Mouse (Mus musculus): Measurements from ENCODE around the gene Sncg.

The Sncg gene

GRCm38 (mm10) chr14:34343078-34343477 is 31.5 kb downstream of the Sncg start:
- no peak for DNase-seq (ENCODE audit: low spot score in 2 of 2)

- no peak for DNase-seq (ENCODE audit: low spot score in 2 of 2)
These were observed 32.6 kb downstream of the Sncg start for GRCm38 (mm10) chr14:34341993-34342392.

- DNase-seq (ENCODE audit: low spot score in 2 of 2): no peak
These were observed 35.1 kb downstream of the Sncg start for GRCm38 (mm10) chr14:34339446-34339845.

GRCm38 (mm10) chr14:34332476-34332875 is 42.1 kb downstream of the Sncg start:
- DNase-seq (ENCODE audit: low spot score in 2 of 2): no peak

- DNase-seq (ENCODE audit: low spot score in 2 of 2): no peak
These were observed 42.7 kb downstream of the Sncg start for GRCm38 (mm10) chr14:34331886-34332285.

- no peak for DNase-seq (ENCODE audit: low spot score in 2 of 2)
These were observed 43.9 kb downstream of the Sncg start for GRCm38 (mm10) chr14:34330657-34331158.

- no peak for DNase-seq (ENCODE audit: low spot score in 2 of 2)
These were observed 47.0 kb downstream of the Sncg start for GRCm38 (mm10) chr14:34327618-34328017.

- DNase-seq (ENCODE audit: low spot score in 2 of 2): no peak
These were observed 48.0 kb downstream of the Sncg start for GRCm38 (mm10) chr14:34326606-34327005.

- DNase-seq (ENCODE audit: low spot score in 2 of 2): no peak
These were observed 51.0 kb downstream of the Sncg start for GRCm38 (mm10) chr14:34323576-34324085.

Data from natural killer cell, adult 2 months (primary cell).